Mouse (Mus musculus): ENCODE results near the gene Pde6g.

The Pde6g gene

GRCm38 (mm10) chr11:120453306-120453705, at the start of gene Pde6g:
TSS of gene Pde6g (minus strand) at chr11:120453500.
- in situ Hi-C loops (cut with MseI, MboI) = no loop called here

- in situ Hi-C loops (cut with MseI, MboI) = no loop called here
Observed at GRCm38 (mm10) chr11:120501701-120502100, 48.4 kb upstream of the Pde6g start.

GRCm38 (mm10) chr11:120501018-120501417, 47.7 kb upstream of the Pde6g start:
- in situ Hi-C loops (cut with MseI, MboI) = no loop called here

- in situ Hi-C loops (cut with MseI, MboI) = no loop called here
Observed at GRCm38 (mm10) chr11:120500357-120500756, 47.1 kb upstream of the Pde6g start.

- in situ Hi-C loops (cut with MseI, MboI) = no loop called here
Observed at GRCm38 (mm10) chr11:120499894-120500293, 46.6 kb upstream of the Pde6g start.

GRCm38 (mm10) chr11:120498891-120499290, 45.6 kb upstream of the Pde6g start:
- in situ Hi-C loops (cut with MseI, MboI) = no loop called here

- in situ Hi-C loops (cut with MseI, MboI) = no loop called here
Observed at GRCm38 (mm10) chr11:120498226-120498625, 44.9 kb upstream of the Pde6g start.

GRCm38 (mm10) chr11:120497436-120497835, 44.1 kb upstream of the Pde6g start:
- in situ Hi-C loops (cut with MseI, MboI) = no loop called here

- in situ Hi-C loops (cut with MseI, MboI) = no loop called here
Observed at GRCm38 (mm10) chr11:120493911-120494310, 40.6 kb upstream of the Pde6g start.

GRCm38 (mm10) chr11:120493351-120493750, 40.1 kb upstream of the Pde6g start:
- in situ Hi-C loops (cut with MseI, MboI) = no loop called here

- in situ Hi-C loops (cut with MseI, MboI) = no loop called here
Observed at GRCm38 (mm10) chr11:120492878-120493203, 39.5 kb upstream of the Pde6g start.

GRCm38 (mm10) chr11:120492024-120492877, 39.0 kb upstream of the Pde6g start:
- in situ Hi-C loops (cut with MseI, MboI) = no loop called here

- in situ Hi-C loops (cut with MseI, MboI) = no loop called here
Observed at GRCm38 (mm10) chr11:120491317-120492023, 38.2 kb upstream of the Pde6g start, which contains the start of gene Slc25a10. TSS of gene Slc25a10 (plus strand) at chr11:120491840.

- in situ Hi-C loops (cut with MseI, MboI) = no loop called here
Observed at GRCm38 (mm10) chr11:120490291-120491046, 37.2 kb upstream of the Pde6g start.

- in situ Hi-C loops (cut with MseI, MboI) = no loop called here
Observed at GRCm38 (mm10) chr11:120489054-120489761, 35.9 kb upstream of the Pde6g start.

GRCm38 (mm10) chr11:120488516-120488915, 35.2 kb upstream of the Pde6g start:
- in situ Hi-C loops (cut with MseI, MboI) = no loop called here

GRCm38 (mm10) chr11:120485251-120485650, 32.0 kb upstream of the Pde6g start:
- in situ Hi-C loops (cut with MseI, MboI) = no loop called here

GRCm38 (mm10) chr11:120484265-120484981, 31.1 kb upstream of the Pde6g start, which contains the start of gene Mrpl12:
TSS of gene Mrpl12 (plus strand) at chr11:120484613.
- in situ Hi-C loops (cut with MseI, MboI) = no loop called here

- in situ Hi-C loops (cut with MseI, MboI) = no loop called here
Observed at GRCm38 (mm10) chr11:120483448-120483934, 30.2 kb upstream of the Pde6g start.

GRCm38 (mm10) chr11:120472052-120472451, 18.8 kb upstream of the Pde6g start:
- in situ Hi-C loops (cut with MseI, MboI) = no loop called here

GRCm38 (mm10) chr11:120467736-120468092, 14.4 kb upstream of the Pde6g start:
- in situ Hi-C loops (cut with MseI, MboI) = no loop called here
